Mouse (Mus musculus): ENCODE measurements at regions not wholly inside any gene's neighbourhood (a gene's known extent, or its start where the extent isn't known, plus 50 kb on each side); places are given as distances from the start of the nearest gene placed in this dataset.

DNA sequence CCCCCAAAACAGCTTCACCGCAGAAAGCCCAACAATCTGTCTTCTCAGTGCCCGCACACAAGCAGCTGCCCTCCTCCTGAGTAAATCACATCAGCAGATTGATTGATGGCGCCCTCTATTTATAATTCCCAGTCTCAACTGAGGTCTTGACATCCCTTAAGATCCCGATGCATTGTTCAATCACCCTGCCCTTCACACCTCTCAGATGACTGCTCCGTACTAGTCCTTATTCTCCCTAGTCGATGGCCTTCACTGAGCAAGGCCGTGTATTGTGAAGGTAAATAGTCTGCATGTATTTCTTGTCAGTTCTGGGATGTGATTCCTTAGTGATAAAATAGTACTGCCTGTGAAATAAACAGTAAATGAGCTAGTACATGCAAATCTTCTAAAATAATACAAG is 114.7 kb upstream of the Nwd2 start:
- TF ChIP-seq CTCF (IDR thresholded peaks at IDR 0.05) (no peak), EP300 (IDR thresholded peaks at IDR 0.05) (no peak)

Measured in lung, postnatal 0 days (tissue).